Mouse (Mus musculus): Measurements from ENCODE around the gene Bmp2k. TPM values are rescaled to one million over a fixed set of nuclear protein-coding genes. Genes with fewer than 3 reads are reported as not detected.
"Not testable (repeated sequence)": the region's sequence is repeated elsewhere in the genome, so short reads cannot be mapped to it uniquely, and the experiment has no call there.

Bmp2k gene
- polyA plus RNA-seq, 1 experiment = 15.5 TPM

- TF ChIP-seq FLI1 (IDR thresholded peaks at IDR 0.05; ENCODE audit: low read length) = no peak
- TF ChIP-seq GATA1 (IDR thresholded peaks at IDR 0.05; ENCODE audit: borderline replicate concordance, low read length) = no peak
- Histone ChIP-seq H3K9me3 (no peaks in the 10 kb centered on the region), H3K4me1 (peaks cover 90% of the 10 kb centered on the region), H3K27me3 (replicated peaks) (no peaks in the 10 kb centered on the region), H3K4me3 (replicated peaks) (peak overlapping the region; percentile 87), H3K36me3 (replicated peaks; ENCODE audit: low read length) (peaks cover 70% of the 10 kb centered on the region)
Observed at GRCm38 (mm10) chr5:97009601-97010335, 12.3 kb downstream of the Bmp2k start.

DNA sequence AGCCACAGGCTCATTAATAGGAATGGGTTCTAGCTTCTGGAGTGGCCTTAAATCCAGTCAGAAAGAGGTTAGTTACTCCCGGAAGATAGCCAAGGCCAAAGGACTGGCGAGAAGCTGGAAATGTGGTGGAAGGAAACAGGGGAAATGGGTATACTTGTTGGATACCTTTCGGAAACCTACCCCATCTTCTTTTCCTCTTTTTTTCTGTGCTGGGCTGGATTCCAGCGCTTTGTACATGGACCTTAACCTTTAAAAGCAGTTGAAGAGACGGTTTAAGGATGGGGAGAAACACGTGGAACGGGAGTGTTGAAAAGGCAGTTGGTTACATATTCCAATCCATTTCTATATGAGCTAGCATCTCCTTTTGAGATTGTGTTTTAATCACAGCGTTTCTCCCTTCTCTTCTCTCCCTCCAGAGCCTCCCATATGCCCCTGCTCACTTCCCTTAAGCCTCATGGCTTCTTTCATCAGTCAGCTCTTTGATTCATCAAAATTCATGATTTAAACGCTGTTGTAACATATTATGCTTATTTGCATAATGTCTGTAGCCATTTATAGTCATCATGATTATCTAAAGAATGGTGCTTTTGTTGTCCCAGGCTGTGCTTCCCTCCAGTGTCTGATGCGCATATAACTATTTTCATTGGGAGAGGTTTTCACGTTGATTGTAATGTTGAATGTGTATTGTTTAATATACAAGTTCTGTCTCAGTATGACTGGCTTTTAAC, 18.5 kb downstream of the Bmp2k start:
- peaks cover 82% of the 10 kb centered on the region for H3K36me3 ChIP-seq (replicated peaks; ENCODE audit: low read length)

DNA sequence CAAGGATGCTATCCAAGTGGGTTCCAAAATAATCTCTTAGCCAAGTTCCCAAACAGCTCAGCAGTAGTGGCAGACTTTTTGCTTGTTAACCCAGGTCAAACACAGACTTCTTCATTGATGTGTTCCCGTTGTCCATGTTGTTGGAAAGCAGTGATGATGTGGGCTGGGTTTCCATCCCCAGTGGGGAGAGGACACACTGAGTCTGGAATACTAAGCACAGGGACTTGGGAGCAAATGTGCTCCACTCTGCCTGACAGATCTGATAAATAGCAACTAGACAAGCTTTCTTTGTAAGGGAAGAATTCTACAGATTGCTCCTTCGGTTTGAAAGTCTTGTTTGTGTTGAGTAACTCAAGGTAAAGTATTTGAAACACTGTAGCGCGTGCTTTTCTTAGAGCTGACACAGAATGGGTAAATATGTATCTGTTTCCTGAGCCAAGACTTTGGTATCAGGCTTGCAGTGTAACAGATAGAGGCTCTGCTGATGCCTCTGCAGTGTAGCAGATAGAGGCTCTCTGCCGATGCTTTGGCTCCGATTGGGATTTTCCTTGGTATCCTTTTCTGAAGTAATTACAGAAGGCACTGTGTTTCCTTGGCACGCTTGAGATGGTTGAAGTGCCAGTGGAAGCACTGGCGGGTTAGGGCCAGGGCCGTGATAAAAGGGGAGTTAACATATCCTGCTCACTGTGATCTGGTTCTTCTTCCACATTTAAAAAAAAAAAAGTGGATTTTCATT, 19.5 kb downstream of the Bmp2k start:
- Histone ChIP-seq H3K4me1 (peaks cover 93% of the 10 kb centered on the region), H3K9me3 (no peaks in the 10 kb centered on the region), H3K36me3 (replicated peaks; ENCODE audit: low read length) (peaks cover 81% of the 10 kb centered on the region), H3K4me3 (replicated peaks) (peak overlapping the region; percentile 69), H3K27me3 (replicated peaks) (no peaks in the 10 kb centered on the region)
- no peak for TF ChIP-seq FLI1 (IDR thresholded peaks at IDR 0.05; ENCODE audit: low read length)
- no peak for TF ChIP-seq GATA1 (IDR thresholded peaks at IDR 0.05; ENCODE audit: borderline replicate concordance, low read length)

More for the DNA sequence above, 18.5 kb downstream of the Bmp2k start:
- peaks cover 89% of the 10 kb centered on the region for H3K4me1 ChIP-seq
- no peaks in the 10 kb centered on the region for H3K9me3 ChIP-seq
- no peak for TF ChIP-seq GATA1 (IDR thresholded peaks at IDR 0.05; ENCODE audit: borderline replicate concordance, low read length)
- no peak for TF ChIP-seq FLI1 (IDR thresholded peaks at IDR 0.05; ENCODE audit: low read length)
- H3K4me3 ChIP-seq (replicated peaks) = peak overlapping the region; percentile 80
- no peaks in the 10 kb centered on the region for H3K27me3 ChIP-seq (replicated peaks)

GRCm38 (mm10) chr5:97022305-97023278, 25.1 kb downstream of the Bmp2k start:
- no peaks in the 10 kb centered on the region for H3K9me3 ChIP-seq
- peaks cover 94% of the 10 kb centered on the region for H3K4me1 ChIP-seq
- peak overlapping the region; percentile 70 for H3K4me3 ChIP-seq (replicated peaks)
- peaks cover 82% of the 10 kb centered on the region for H3K36me3 ChIP-seq (replicated peaks; ENCODE audit: low read length)
- no peaks in the 10 kb centered on the region for H3K27me3 ChIP-seq (replicated peaks)
- TF ChIP-seq GATA1 (IDR thresholded peaks at IDR 0.05; ENCODE audit: borderline replicate concordance, low read length) (no peak), FLI1 (IDR thresholded peaks at IDR 0.05; ENCODE audit: low read length) (no peak)

- peaks cover 99% of the 10 kb centered on the region for H3K4me1 ChIP-seq
Observed at GRCm38 (mm10) chr5:97024834-97025233, 27.3 kb downstream of the Bmp2k start.

DNA sequence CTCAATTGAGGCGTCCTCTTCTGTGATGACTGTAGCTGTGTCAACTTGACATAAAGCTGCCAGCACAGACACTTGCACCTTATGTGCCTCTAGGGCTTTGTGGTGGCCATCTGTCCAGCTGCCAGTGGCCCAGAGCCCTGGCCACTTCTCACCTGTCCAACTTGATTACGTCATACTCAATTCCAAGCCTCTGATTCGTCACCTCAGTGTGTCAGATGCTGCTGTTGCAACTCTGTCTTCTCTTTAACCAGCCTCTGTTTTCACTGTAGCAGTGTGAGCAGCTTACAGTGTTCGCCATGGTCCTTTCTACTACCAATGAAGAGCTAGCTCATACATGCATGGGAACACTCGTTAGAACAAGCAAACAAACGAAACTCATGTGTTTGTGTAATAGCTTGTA, 28.2 kb downstream of the Bmp2k start:
- no peak for TF ChIP-seq GATA1 (IDR thresholded peaks at IDR 0.05; ENCODE audit: borderline replicate concordance, low read length)
- TF ChIP-seq FLI1 (IDR thresholded peaks at IDR 0.05; ENCODE audit: low read length) = no peak
- Histone ChIP-seq H3K36me3 (replicated peaks; ENCODE audit: low read length) (peaks cover 92% of the 10 kb centered on the region), H3K9me3 (no peaks in the 10 kb centered on the region), H3K27me3 (replicated peaks) (no peaks in the 10 kb centered on the region), H3K4me3 (replicated peaks) (peak overlapping the region; percentile 73), H3K4me1 (peaks cover 97% of the 10 kb centered on the region)

More at GRCm38 (mm10) chr5:97024834-97025233, 27.3 kb downstream of the Bmp2k start:
- Histone ChIP-seq H3K36me3 (replicated peaks; ENCODE audit: low read length) (peaks cover 92% of the 10 kb centered on the region), H3K4me3 (replicated peaks) (peak overlapping the region; percentile 85), H3K9me3 (no peaks in the 10 kb centered on the region), H3K27me3 (replicated peaks) (no peaks in the 10 kb centered on the region)
- TF ChIP-seq GATA1 (IDR thresholded peaks at IDR 0.05; ENCODE audit: borderline replicate concordance, low read length) (no peak), FLI1 (IDR thresholded peaks at IDR 0.05; ENCODE audit: low read length) (no peak)

- H3K27me3 ChIP-seq (replicated peaks) = no peaks in the 10 kb centered on the region
- no peaks in the 10 kb centered on the region for H3K9me3 ChIP-seq
- TF ChIP-seq GATA1 (IDR thresholded peaks at IDR 0.05; ENCODE audit: borderline replicate concordance, low read length) = no peak
- no peak for TF ChIP-seq FLI1 (IDR thresholded peaks at IDR 0.05; ENCODE audit: low read length)
- H3K4me1 ChIP-seq = peaks cover 95% of the 10 kb centered on the region
- peaks cover 99% of the 10 kb centered on the region for H3K36me3 ChIP-seq (replicated peaks; ENCODE audit: low read length)
- peak overlapping the region; percentile 44 for H3K4me3 ChIP-seq (replicated peaks)
Observed at GRCm38 (mm10) chr5:97028004-97028403, 30.5 kb downstream of the Bmp2k start.

- H3K9me3 ChIP-seq; H3K27me3 ChIP-seq (replicated peaks): not testable (repeated sequence)
- Histone ChIP-seq H3K4me1 (peaks cover 95% of the 10 kb centered on the region), H3K36me3 (replicated peaks; ENCODE audit: low read length) (peaks cover 99% of the 10 kb centered on the region), H3K4me3 (replicated peaks) (peak overlapping the region; percentile 76)
Observed at GRCm38 (mm10) chr5:97028840-97029239, 31.4 kb downstream of the Bmp2k start.

DNA sequence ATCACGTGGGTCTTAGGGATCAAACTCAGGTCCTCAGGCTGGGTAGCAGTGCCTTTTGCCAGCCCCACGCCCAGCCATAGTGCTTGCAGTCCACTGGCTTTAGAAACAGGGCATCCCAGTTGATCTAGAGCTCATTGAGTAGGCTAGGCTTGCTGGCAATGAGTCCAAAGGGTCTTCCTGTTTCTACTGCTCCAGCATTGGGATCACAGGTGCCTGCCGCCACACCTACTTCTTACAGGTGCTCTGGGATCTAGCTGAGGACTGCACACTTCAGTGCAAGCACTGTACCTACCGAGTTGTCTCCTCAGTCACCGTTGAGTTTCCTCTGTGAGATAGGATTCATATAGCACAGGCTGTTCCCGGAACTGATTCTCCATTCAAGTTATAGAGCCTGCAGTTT, 34.3 kb downstream of the Bmp2k start:
- Histone ChIP-seq H3K4me3 (replicated peaks) (peak overlapping the region; percentile 50), H3K4me1 (peaks cover 94% of the 10 kb centered on the region), H3K36me3 (replicated peaks; ENCODE audit: low read length) (peaks cover 99% of the 10 kb centered on the region), H3K9me3 (no peaks in the 10 kb centered on the region), H3K27me3 (replicated peaks) (no peaks in the 10 kb centered on the region)
- TF ChIP-seq FLI1 (IDR thresholded peaks at IDR 0.05; ENCODE audit: low read length) (no peak), GATA1 (IDR thresholded peaks at IDR 0.05; ENCODE audit: borderline replicate concordance, low read length) (no peak)

All from megakaryocyte, embryonic 14.5 days (primary cell).